Mouse (Mus musculus) embryo, embryonic 11.5 days (tissue): ENCODE data around the gene Men1.

Experiments
- DNase-seq: peaks from one replicate; pipeline ENCODE4 v3.0.0-alpha.2; 2012; ENCODE audit warnings: low read depth, low spot score

Men1 gene

DNA sequence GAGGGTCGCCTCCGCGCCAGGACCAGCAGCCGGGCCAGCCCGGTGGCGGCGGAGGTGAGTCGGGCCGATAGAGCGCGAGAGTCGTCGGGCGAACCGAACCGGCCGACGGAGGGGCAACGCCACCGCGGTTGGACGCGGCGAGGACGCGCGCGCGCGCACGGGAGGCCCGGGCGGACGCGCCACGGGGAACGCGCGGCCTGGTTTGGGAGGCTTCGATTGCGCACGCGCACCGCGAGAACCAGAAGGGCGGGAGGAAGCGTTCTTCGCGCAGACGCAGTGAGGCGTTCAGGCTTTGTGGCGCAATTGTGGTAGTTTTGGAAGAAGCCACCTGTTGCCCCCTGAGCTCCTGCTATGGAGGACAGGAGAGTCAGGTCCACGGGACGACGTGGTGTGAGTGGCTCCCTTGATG is 29.5 kb downstream of the Men1 start:
- peak; percentile 78 for DNase-seq

DNA sequence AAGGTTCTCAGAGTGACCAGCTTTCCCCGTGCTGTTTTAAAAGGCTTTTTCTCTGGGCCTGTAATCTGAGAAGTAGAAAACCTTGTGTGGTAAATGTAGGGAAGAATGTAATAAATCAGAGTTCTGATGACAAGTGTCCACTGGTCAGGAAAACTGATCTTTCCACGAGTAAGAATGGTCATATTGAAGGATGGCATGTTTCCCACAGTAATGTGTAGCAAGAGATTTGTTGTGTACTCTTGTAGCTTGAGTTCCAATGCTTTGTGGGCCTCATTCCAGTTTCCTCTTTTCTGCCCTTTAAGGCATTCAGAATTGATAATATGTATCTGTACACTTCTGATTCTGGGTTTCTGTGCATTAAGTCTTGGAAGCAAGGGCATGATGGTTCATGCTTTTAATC is 30.1 kb downstream of the Men1 start:
- DNase-seq = no peak

DNA sequence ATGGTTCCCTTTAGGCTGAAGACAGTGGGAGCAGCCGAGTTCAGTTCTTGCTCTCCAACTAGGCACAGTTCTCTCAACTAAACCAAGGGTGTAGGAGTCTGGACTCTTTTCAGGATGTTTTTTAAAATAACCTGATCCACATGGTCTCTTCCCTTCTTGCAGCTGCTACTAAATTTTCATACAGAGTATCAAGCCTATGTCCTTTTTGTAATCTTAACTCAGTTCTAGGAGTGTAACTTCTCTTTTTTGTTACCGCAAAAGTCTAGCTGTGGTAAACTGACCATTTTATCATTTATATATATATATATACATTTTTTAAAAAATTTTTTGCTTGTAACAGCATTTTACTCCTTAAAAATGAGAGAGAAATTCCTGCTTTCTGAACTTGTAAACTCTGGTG is 35.4 kb downstream of the Men1 start:
- DNase-seq = no peak

DNA sequence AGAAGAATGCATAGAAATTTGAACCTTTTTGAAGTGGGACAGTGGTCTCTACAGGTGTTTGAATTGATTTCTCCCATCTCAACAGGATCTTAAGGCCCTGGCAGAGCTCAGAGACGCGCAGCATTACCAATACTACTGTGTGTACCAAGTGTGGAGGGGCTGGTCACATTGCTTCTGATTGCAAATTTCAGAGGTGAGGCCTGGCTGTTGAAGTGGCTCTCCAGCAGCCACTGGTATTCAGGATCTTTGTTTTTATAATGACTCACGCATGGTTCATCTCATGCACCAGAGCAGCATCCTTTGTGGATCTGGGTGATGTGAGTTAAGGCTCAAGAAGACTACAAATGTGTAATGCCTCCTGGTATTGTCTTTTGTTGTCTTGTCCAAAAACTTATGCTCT is 37.7 kb downstream of the Men1 start:
- no peak for DNase-seq

DNA sequence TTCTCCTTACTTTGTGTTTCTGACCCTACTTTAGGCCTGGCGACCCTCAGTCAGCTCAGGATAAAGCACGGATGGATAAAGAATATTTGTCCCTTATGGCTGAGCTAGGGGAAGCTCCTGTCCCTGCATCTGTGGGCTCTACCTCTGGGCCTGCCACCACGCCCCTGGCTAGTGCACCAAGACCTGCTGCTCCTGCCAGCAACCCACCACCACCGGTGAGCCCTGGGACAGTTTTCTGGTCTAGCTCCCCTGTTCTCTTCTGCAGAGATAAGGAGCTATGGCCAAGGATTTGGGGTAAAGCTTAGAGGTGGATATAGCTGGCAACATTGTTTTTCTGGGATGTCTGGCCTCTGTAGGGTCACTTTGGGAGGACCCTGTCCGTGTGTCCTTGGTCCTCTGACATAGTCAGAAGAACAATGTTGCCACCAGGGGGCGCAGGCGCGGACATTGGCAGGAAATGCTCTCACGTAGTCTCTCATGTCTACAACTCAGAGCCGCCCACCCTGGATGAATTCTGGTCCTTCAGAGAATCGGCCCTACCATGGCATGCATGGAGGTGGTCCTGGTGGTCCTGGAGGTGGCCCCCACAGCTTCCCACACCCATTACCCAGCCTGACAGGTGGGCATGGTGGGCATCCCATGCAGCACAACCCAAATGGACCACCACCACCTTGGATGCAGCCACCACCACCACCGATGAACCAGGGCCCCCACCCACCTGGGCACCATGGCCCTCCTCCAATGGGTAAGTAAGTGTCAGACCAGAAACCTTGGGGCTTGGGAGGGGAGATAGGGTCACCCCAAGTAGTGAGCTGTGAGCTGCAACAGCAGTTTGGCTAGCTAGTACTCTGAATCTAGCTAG is 39.0 kb downstream of the Men1 start:
- peak; percentile 48 for DNase-seq

DNA sequence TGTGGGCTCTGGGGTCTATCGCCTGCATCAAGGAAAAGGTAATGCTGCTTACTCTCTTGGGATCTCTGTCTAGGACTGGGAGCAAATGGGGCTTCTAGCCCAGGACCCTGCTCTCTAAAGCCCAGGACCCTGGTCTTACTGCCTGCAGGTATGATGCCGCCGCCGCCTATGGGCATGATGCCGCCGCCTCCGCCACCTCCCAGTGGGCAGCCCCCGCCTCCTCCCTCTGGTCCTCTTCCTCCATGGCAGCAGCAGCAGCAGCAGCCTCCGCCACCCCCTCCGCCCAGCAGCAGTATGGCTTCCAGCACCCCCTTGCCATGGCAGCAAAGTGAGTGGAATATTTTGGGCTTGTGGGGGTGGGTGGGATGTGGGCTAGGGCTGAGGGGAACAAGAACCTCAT is 39.8 kb downstream of the Men1 start:
- no peak for DNase-seq

DNA sequence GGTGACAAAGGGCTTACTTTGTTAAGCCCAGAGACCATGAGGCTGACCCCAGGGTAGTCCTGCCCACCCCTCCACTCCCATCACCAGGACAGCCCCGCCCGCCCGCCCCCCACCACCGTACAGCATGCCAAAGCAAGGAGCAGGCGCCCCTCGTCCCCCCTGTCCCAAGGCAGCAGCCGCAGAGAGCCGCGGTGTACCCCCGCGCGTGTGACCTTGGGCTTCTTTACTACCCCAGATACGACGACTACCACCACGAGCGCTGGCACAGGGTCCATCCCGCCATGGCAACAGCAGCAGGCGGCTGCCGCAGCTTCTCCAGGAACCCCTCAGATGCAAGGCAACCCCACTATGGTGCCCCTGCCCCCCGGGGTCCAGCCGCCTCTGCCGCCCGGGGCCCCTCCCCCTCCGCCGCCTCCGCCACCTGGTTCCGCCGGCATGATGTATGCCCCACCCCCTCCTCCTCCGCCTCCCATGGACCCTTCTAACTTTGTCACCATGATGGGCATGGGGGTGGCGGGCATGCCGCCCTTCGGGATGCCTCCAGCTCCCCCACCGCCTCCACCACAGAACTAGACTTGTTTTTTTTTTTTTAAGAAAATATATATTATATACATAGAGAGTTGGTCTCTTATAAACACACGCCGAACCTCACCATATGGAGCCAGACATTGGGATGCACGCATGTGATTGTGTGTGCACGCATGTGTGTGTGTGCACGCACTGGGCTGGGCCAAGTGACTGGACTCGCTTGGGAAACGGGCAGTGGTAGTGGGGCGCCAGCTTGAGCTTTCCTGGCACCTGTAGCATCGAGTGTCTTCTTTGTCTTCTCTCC is 40.9 kb downstream of the Men1 start:
- no peak for DNase-seq

DNA sequence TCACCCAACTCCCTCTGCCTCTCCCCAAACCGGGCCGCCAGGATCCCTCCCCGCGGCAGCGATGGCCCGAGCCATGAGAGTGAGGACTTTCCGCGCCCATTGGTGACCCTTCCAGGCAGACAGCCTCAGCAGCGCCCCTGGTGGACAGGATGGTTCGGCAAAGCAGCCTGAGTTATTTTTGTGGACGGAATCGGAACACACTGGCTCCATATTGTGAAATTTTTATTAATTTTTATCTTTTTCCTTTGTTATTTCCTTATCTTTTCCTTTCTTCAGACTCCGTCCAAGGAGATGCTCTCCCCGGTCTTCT is 41.4 kb downstream of the Men1 start:
- no peak for DNase-seq

DNA sequence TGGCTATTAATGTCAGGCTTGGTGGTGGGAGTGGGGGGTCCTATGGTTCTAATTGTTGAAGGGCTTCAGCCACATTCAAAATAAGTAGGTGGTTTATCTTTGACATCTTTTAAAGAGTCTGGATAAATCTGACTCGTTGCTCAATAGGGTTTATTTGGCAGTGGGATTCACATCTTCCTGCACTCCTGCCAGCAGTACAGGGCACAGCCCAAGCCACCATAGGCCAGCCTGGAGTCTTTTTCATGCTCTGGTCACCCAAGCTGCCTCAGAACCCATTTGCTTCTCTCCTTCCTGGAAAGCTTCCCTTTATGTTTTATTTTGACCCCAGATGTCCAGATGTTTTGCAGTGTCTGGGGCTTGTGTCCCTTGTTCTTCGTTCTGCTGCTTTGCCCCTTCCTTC is 41.9 kb downstream of the Men1 start:
- DNase-seq = no peak

DNA sequence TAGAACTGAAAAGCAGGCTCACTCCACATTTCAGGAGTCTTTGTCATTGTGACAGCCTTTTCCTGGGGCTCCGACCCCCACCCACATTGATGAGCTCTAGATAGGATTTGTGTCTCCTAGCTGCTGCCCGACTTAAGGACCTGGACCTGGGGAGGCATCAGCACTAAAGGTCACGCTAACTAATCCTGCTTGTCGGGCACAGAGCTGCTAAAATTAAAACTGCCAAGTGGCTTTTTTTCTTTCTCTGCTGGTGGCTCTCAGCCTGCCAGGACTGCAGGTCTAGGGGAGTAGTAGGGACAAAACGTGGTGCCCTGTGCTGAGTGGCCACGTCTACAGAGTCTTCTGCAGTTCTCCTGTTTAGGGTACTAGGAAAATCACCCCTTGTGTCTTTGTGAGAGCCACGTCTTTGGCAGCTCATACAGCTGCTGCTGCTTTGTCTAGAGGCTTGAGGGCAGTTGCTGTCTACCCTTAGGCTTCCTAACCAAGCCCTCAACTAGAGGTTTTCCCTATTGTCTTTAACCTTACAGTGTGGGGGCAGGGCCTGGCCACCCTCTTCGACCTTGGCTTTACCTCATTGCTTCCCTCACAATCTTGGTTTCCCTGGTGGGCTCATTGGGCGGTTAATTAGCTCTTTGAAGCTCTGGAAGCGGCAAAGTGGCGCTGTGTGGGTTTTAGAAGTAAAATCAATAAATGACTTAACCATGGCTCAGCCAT is 42.7 kb downstream of the Men1 start:
- no peak for DNase-seq

DNA sequence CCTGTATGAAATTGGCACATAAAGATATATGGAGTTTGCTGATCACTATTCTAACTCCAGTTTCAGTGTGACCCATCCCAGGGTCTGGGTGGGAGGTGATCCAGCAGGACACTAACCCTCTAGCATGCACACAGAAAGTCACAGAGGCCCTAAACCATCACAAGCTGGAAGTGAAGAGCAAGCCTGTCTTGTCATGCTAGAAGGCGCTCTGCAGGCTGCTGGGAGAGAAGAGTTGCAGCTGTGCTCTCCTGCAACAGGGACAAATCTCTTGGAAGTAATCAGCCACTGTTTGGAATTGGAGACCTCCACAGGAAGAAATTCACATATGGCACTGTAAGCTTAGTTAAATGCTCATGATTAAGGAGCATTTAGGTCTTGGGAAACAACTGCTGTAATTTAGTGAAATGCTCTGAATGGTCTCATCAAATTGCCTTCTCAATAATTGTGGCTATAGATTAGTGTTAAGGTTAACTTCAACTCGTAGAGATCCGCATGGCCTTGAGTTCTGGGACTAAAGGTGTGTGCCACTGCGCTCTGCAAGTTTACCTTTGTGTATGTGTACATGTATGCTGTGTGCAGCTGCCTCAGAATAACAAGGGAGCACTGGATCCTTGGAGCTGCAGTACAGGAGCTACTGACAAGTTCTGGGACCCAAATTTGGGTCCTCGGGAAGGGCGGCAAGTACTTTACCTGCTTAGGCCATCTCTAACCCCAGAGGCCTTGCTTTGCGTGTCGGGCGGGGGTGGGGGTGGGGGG is 45.8 kb downstream of the Men1 start:
- no peak for DNase-seq

DNA sequence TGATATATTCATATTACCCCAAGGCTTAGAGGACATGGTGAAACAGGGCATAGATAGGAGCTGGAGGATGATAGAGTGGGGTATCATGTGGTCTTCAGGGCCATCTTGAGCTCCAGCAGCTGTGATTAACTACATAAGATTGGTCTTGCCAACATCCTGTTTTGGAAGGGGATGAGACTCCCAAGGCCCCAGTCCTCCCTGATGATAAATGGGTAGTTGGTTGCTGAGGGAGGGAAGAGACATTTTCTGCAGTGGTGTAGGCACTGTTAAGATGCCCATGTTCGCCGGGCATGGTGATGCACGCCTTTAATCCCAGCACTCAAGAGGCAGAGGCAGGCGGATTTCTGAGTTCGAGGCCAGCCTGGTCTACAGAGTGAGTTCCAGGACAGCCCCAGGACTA is 46.5 kb downstream of the Men1 start:
- no peak for DNase-seq

DNA sequence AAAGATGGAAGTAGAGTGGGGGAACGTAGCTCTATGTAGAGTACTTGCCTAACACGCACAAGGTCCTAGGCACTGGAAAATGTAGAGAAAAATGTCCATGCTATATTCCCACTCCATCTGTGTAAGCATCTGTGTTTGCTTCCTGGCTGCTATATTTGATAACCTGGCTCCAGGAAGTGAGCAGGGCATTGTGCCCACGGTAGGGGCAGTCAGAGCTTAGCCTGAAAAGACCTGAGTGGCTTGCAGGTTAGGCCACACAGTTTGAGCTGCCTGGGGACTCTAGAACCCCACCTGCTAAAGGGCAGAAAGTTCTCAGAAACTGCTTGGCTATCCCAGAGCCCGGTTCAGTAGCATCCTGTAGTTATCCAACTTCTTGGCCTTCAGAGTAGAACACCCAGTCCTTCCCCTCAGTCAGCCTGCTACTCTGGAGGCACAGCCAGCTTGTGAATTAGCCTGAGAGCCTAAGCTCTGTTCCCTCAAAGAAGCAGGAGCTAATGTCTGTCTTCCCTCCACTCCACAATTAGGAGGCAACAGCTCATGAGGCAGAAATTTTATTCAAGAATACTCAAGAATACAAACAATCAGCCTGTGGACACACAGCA is 47.6 kb downstream of the Men1 start:
- DNase-seq = no peak

DNA sequence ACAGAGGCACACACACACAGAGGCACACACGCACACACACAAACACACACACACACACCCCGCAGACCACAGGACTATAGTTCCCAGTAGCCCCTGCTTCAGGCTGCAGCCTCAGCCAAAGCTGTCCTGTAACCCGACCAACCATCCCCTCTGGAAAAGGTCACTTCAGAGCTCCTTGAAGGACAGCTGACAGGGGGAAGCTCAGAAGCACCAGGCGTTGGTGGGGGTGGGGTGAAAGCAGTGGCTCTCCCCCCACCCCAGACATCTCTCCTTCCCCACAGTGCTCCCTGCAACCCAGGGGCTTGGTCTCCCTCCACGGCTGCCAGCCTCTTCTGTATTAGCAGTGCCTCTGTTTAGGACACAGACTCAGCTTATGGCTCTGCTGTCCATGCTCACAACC is 48.7 kb downstream of the Men1 start:
- no peak for DNase-seq

DNA sequence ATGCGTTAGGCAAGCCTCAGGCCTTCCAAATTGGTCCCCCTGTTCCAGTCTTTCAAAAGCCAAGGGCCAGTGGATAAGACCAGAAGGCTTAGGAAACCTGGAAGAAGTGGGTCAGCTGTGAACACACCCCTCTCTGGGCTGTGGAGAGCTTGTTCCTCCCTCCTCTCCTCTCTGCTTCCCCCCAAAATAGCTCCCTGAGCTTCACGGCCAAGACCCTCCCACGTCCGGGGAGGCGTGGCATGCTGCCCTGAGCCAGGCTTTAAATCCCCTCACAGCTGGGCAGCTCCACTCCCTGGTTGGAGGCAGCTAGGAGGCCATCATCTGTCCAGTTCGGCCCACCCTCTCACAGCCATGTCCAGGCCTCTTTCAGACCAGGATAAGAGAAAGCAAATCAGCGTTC is 49.3 kb downstream of the Men1 start, which contains the start of gene Pygm:
Gene Pygm (plus strand): TSS at position 272 of the 400 bp plus-strand sequence.
- DNase-seq = no peak

DNA sequence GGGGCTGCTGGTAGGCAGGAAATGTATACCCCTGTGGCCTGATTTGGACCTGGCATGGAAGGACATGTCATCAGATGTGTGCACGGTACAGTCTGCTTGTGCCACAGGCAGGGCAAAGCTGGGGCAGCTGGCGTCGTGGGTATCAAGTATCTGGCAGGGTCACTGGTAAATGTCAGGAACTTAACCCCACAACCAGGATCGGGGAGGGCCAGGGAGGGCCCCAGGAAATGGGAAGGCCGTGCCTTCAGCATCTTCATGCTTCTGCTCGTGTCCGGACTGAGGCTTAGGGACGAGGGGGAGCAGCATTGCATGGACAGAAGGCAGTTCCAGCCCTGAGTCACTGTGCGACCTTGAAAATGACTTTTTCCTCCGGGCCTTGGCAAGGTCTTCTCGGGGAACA is 50.2 kb downstream of the Men1 start:
- no peak for DNase-seq

DNA sequence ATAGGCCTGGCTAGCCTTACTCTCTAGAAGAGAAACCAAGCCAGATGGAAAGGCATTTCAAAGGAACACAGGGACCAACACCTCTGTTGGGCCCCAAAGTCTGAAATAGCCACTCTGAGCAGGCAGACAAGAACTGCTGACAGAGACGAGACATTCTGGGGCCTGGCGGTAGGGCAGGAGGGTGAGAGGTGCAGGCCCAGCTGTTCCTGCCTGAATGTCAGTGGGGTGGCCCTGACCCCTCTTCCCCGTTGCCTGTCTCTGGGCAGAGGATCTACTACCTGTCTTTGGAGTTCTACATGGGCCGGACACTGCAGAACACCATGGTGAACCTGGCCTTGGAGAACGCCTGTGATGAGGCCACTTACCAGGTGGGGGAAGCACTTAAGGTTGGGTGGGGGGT is 50.6 kb downstream of the Men1 start:
- no peak for DNase-seq

DNA sequence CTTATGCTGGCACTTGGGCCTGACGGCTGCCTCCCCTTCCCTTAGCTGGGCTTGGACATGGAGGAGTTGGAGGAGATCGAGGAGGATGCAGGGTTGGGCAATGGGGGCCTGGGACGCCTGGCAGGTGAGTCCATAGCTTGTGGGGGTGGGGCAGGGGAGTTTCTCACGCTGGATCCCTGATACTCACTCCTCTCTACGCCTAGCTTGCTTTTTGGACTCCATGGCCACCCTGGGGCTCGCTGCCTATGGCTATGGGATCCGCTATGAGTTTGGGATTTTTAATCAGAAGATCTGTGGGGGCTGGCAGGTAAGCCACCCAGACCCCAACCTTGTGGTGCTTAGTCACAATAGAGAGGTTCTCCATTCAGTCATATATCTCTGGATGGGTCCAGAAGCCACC is 51.0 kb downstream of the Men1 start:
- no peak for DNase-seq

DNA sequence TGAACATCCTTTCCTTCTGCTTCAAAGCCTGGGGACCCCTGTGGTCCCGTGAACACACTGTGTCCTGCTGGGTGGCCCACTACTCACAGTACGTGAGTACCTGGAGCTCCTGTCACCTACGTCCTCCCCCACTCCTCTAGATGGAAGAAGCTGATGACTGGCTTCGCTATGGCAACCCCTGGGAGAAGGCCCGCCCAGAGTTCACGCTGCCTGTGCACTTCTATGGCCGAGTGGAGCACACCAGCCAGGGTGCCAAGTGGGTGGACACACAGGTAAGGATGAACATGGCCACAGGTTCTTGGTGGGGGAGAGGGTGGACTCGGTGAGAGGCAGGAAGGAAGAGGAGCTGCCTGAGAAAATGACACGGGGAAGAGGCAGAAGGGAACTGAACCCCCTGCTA is 51.5 kb downstream of the Men1 start:
- no peak for DNase-seq

DNA sequence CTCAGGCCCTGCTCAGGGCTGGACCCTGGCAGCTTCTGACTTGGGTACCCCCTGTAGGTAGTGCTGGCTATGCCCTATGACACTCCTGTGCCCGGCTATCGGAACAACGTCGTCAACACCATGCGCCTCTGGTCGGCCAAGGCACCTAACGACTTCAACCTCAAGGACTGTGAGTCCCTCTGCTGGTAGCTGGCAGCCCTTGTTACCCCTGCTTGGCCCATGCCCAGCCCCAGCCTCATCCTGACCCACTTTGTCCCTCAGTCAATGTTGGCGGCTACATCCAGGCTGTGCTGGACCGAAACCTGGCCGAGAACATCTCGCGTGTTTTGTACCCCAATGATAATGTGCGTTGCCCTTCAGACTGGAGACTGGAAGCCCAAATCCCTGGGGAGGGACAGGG is 53.2 kb downstream of the Men1 start:
- DNase-seq = no peak

DNA sequence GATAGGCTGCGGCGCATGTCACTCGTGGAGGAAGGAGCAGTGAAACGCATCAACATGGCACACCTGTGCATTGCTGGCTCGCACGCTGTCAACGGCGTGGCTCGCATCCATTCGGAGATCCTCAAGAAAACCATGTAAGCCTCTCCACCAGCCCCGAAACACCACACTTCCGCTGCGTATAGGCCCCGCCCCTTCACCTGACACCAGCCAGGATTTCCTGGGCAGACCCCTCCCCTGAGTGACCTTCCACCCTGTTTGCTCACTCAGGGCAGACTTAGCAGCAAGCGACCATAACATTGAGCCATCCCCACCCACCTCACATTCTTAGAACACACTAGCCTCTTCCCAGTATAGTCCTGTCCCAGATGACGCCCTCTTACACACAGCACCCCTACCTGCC is 55.0 kb downstream of the Men1 start:
- no peak for DNase-seq
